Mouse (Mus musculus) lung, postnatal 0 days (tissue): Measurements from ENCODE around the gene Cytip. TPM values are rescaled to one million over a fixed set of nuclear protein-coding genes. Genes with fewer than 3 reads are reported as not detected.

Experiments
- ATAC-seq: fragments of 200-750 bp; cut with Nextera tagmentation; 2 replicates; pipeline ENCODE4 v1.8.0; 2017; ENCODE audit warnings: moderate library complexity
- DNase-seq: peaks from one replicate; pipeline ENCODE4 v3.0.0-alpha.2; 2016; ENCODE audit warnings: low spot score
- H3K27ac ChIP-seq: fragments of 300-500 bp; sonication (generic); 2 replicates; pipeline ENCODE4 v1.5.1; 2014; ENCODE audit warnings: antibody characterized with exemption, mild to moderate bottlenecking, low read length, mixed read lengths
- H3K27me3 ChIP-seq: fragments of 300-500 bp; sonication (generic); replicated peaks from 2 replicates; pipeline ENCODE4 v1.6.1; 2014; ENCODE audit warnings: low read length, mixed read lengths; ENCODE audit not compliant: insufficient read depth
- H3K36me3 ChIP-seq: fragments of 300-500 bp; sonication (generic); 2 replicates; pipeline ENCODE4 v1.6.1; 2014; ENCODE audit warnings: low read length, mixed read lengths; ENCODE audit not compliant: insufficient read depth
- H3K4me1 ChIP-seq: fragments of 300-500 bp; sonication (generic); 2 replicates; pipeline ENCODE4 v1.6.1; 2014; ENCODE audit warnings: antibody characterized with exemption, low read depth, low read length, mixed read lengths; ENCODE audit not compliant: insufficient read depth
- H3K4me2 ChIP-seq: fragments of 300-500 bp; sonication (generic); replicated peaks from 2 replicates; pipeline ENCODE4 v1.6.1; 2014; ENCODE audit warnings: low read depth, mild to moderate bottlenecking, low read length, moderate library complexity, mixed read lengths
- H3K4me3 ChIP-seq: fragments of 300-500 bp; sonication (generic); 2 replicates; pipeline ENCODE4 v1.5.1; 2014; ENCODE audit warnings: low read depth, low read length
- H3K9ac ChIP-seq: fragments of 300-500 bp; sonication (generic); replicated peaks from 2 replicates; pipeline ENCODE4 v1.6.1; 2014; ENCODE audit warnings: low read depth, mild to moderate bottlenecking
- H3K9me3 ChIP-seq: fragments of 300-500 bp; sonication (generic); 2 replicates; pipeline ENCODE4 v1.6.1; 2016; ENCODE audit warnings: low read length, mixed read lengths
- CTCF ChIP-seq: IDR thresholded peaks from 2 replicates; pipeline ENCODE4 v1.5.1; 2016; ENCODE audit warnings: antibody characterized with exemption, mild to moderate bottlenecking
- EP300 ChIP-seq: IDR thresholded peaks from 2 replicates; pipeline ENCODE4 v1.6.1; 2016; ENCODE audit warnings: antibody characterized with exemption, mild to moderate bottlenecking, control low read depth
- WGBS: fragments of 180-500 bp; shearing (Covaris S2); extraction: QIAGEN DNeasy Blood & Tissue Kit; methylation state at CpG from one replicate; pipeline ENCODE4 v1.1.7; 2014; 5-methylcytosine and 5-hydroxymethylcytosine counted together
- polyA plus RNA-seq: library from polyadenylated mRNA; unstranded; fragments of >200 nt; fragmentation: Nextera tagmentation; extraction: Ambion mirVana; gene quantifications from 2 replicates; pipeline ENCODE4 v1.2.1, GENCODE M21; 2015

Cytip gene
- polyA plus RNA-seq, 1 experiment from 2014 or later: 19.0 TPM

- no peaks in the 10 kb centered on the region for H3K36me3 ChIP-seq
These were observed 27.7 kb downstream of the Cytip start for GRCm38 (mm10) chr2:58167654-58168053.

GRCm38 (mm10) chr2:58166764-58167163 lies 28.6 kb downstream of the Cytip start:
- Histone ChIP-seq H3K27me3 (no peaks in the 10 kb centered on the region), H3K27ac (no peak overlapping the region), H3K4me1 (no peaks in the 10 kb centered on the region), H3K36me3 (no peaks in the 10 kb centered on the region), H3K9ac (no peak overlapping the region), H3K4me2 (no peak overlapping the region), H3K9me3 (no peaks in the 10 kb centered on the region), H3K4me3 (no peak overlapping the region)
- ATAC-seq (no peak), DNase-seq (no peak)
- TF ChIP-seq EP300 (no peak), CTCF (no peak)
- 43% methylated on average over 2 of the region's 2 CpGs for WGBS

More at GRCm38 (mm10) chr2:58167654-58168053, 27.7 kb downstream of the Cytip start:
- TF ChIP-seq CTCF: no peak
- no peak for TF ChIP-seq EP300
- WGBS: 72% methylated on average over 3 of the region's 3 CpGs
- no peaks in the 10 kb centered on the region for H3K4me1 ChIP-seq
- no peaks in the 10 kb centered on the region for H3K27me3 ChIP-seq
- H3K27ac ChIP-seq: no peak overlapping the region
- no peak overlapping the region for H3K9ac ChIP-seq
- H3K4me2 ChIP-seq: no peak overlapping the region
- no peak for ATAC-seq
- H3K9me3 ChIP-seq: no peaks in the 10 kb centered on the region
- no peak for DNase-seq
- H3K4me3 ChIP-seq: no peak overlapping the region

GRCm38 (mm10) chr2:58163457-58164181 lies 31.7 kb downstream of the Cytip start:
- Histone ChIP-seq H3K9ac (no peak overlapping the region), H3K4me1 (no peaks in the 10 kb centered on the region), H3K27me3 (no peaks in the 10 kb centered on the region), H3K4me2 (no peak overlapping the region), H3K9me3 (no peaks in the 10 kb centered on the region), H3K4me3 (no peak overlapping the region), H3K27ac (no peak overlapping the region), H3K36me3 (no peaks in the 10 kb centered on the region)
- TF ChIP-seq CTCF: peak; percentile 50
- no peak for TF ChIP-seq EP300
- ATAC-seq: peak; percentile 27; the same call in 1 of the 2 replicates
- 34% methylated on average over 1 of the region's 1 CpGs for WGBS
- peak; percentile 53 for DNase-seq

- 76% methylated on average over 4 of the region's 4 CpGs for WGBS
- no peak for DNase-seq
- no peak for ATAC-seq
These were observed 33.5 kb downstream of the Cytip start for GRCm38 (mm10) chr2:58161813-58162212.

GRCm38 (mm10) chr2:58160541-58161307 lies 34.6 kb downstream of the Cytip start:
- H3K36me3 ChIP-seq: no peaks in the 10 kb centered on the region
- TF ChIP-seq EP300: peak; percentile 81
- no peak for TF ChIP-seq CTCF
- no peaks in the 10 kb centered on the region for H3K9me3 ChIP-seq
- ATAC-seq (peak; percentile 76), DNase-seq (peak; percentile 93)
- H3K4me3 ChIP-seq: no peak overlapping the region
- no peak overlapping the region for H3K9ac ChIP-seq
- peak overlapping the region; percentile 81 for H3K27ac ChIP-seq
- H3K27me3 ChIP-seq: no peaks in the 10 kb centered on the region
- no peaks in the 10 kb centered on the region for H3K4me1 ChIP-seq
- H3K4me2 ChIP-seq: peak overlapping the region; percentile 25; the same call in 1 of the 2 replicates
- 46% methylated on average over 21 of the region's 21 CpGs for WGBS

More at GRCm38 (mm10) chr2:58161813-58162212, 33.5 kb downstream of the Cytip start:
- Histone ChIP-seq H3K9ac (no peak overlapping the region), H3K4me3 (no peak overlapping the region), H3K27me3 (no peaks in the 10 kb centered on the region), H3K4me2 (no peak overlapping the region), H3K4me1 (no peaks in the 10 kb centered on the region), H3K27ac (no peak overlapping the region), H3K9me3 (no peaks in the 10 kb centered on the region), H3K36me3 (no peaks in the 10 kb centered on the region)
- TF ChIP-seq EP300 (no peak), CTCF (no peak)

GRCm38 (mm10) chr2:58159880-58160279 lies 35.5 kb downstream of the Cytip start:
- Histone ChIP-seq H3K27me3 (no peaks in the 10 kb centered on the region), H3K9me3 (no peaks in the 10 kb centered on the region), H3K36me3 (no peaks in the 10 kb centered on the region), H3K9ac (no peak overlapping the region), H3K4me1 (no peaks in the 10 kb centered on the region), H3K27ac (0 out of 2 replicates have a peak overlapping the region, but pooled peaks have one; percentile 4), H3K4me3 (peak overlapping the region; percentile 0), H3K4me2 (peak overlapping the region; percentile 5; the same call in 1 of the 2 replicates)
- TF ChIP-seq EP300: peak; percentile 61
- TF ChIP-seq CTCF: no peak
- ATAC-seq (peak; percentile 82), DNase-seq (peak; percentile 76)
- WGBS: 69% methylated on average over 13 of the region's 13 CpGs
